Mouse (Mus musculus): ENCODE results near the gene Prdx2. TPM values are rescaled to one million over a fixed set of nuclear protein-coding genes. Genes with fewer than 3 reads are reported as not detected.

Prdx2 gene
- polyA plus RNA-seq, 1 experiment from 2014 or later = 1,276 TPM

Small RNAs within 50 kb of the gene (microRNA-seq; reads per million reads assigned to microRNA genes)
- gene Gm24197 = not detected

Other genes starting within 250 kb of the Prdx2 start
- gene G430095P16Rik, start 246.6 kb upstream of the Prdx2 start, polyA plus RNA-seq (2015; fragmentation: Nextera tagmentation; extraction: Ambion mirVana) = 0.97 and 1.8 TPM in 2 replicates
- 48.6 and 54.0 TPM in 2 replicates for gene Nfix, start 169.2 kb upstream of the Prdx2 start, polyA plus RNA-seq (2015; fragmentation: Nextera tagmentation; extraction: Ambion mirVana)
- 12.3 and 13.4 TPM in 2 replicates for gene Dand5, start 146.8 kb upstream of the Prdx2 start, polyA plus RNA-seq (2015; fragmentation: Nextera tagmentation; extraction: Ambion mirVana)
- 35.5 and 36.1 TPM in 2 replicates for gene Gadd45gip1, start 138.1 kb upstream of the Prdx2 start, polyA plus RNA-seq (2015; fragmentation: Nextera tagmentation; extraction: Ambion mirVana)
- gene Rad23a, start 128.9 kb upstream of the Prdx2 start, polyA plus RNA-seq (2015; fragmentation: Nextera tagmentation; extraction: Ambion mirVana) = 88.2 and 91.7 TPM in 2 replicates
- 669 and 673 TPM in 2 replicates for gene Calr, start 122.7 kb upstream of the Prdx2 start, polyA plus RNA-seq (2015; fragmentation: Nextera tagmentation; extraction: Ambion mirVana)
- 126 and 127 TPM in 2 replicates for gene Farsa, start 112.6 kb upstream of the Prdx2 start, polyA plus RNA-seq (2015; fragmentation: Nextera tagmentation; extraction: Ambion mirVana)
- 18.4 and 22.0 TPM in 2 replicates for gene Syce2, start 97.5 kb upstream of the Prdx2 start, polyA plus RNA-seq (2015; fragmentation: Nextera tagmentation; extraction: Ambion mirVana)
- gene Gcdh, start 75.7 kb upstream of the Prdx2 start, polyA plus RNA-seq (2015; fragmentation: Nextera tagmentation; extraction: Ambion mirVana) = 36.1 and 37.1 TPM in 2 replicates
- 0.65 and 0.79 TPM in 2 replicates for gene Klf1, start 67.7 kb upstream of the Prdx2 start, polyA plus RNA-seq (2015; fragmentation: Nextera tagmentation; extraction: Ambion mirVana)
- gene Dnase2a, start 61.0 kb upstream of the Prdx2 start, polyA plus RNA-seq (2015; fragmentation: Nextera tagmentation; extraction: Ambion mirVana) = 7.1 and 7.6 TPM in 2 replicates
- gene Mast1, start 32.2 kb upstream of the Prdx2 start, polyA plus RNA-seq (2015; fragmentation: Nextera tagmentation; extraction: Ambion mirVana) = 76.2 and 84.8 TPM in 2 replicates
- gene Rtbdn, start 22.6 kb upstream of the Prdx2 start, polyA plus RNA-seq (2015; fragmentation: Nextera tagmentation; extraction: Ambion mirVana) = 2.8 and 3.4 TPM in 2 replicates
- not detected in 2 replicates for gene Gm49661, start 154 bp upstream of the Prdx2 start, polyA plus RNA-seq (2015; fragmentation: Nextera tagmentation; extraction: Ambion mirVana)
- 54.2 and 54.7 TPM in 2 replicates for gene Rnaseh2a, start 180 bp downstream of the Prdx2 start, polyA plus RNA-seq (2015; fragmentation: Nextera tagmentation; extraction: Ambion mirVana)
- gene Junb, start 9.1 kb downstream of the Prdx2 start, polyA plus RNA-seq (2015; fragmentation: Nextera tagmentation; extraction: Ambion mirVana) = 5.5 and 6.8 TPM in 2 replicates
- 38.9 and 41.1 TPM in 2 replicates for gene Hook2, start 21.0 kb downstream of the Prdx2 start, polyA plus RNA-seq (2015; fragmentation: Nextera tagmentation; extraction: Ambion mirVana)
- gene Best2, start 44.9 kb downstream of the Prdx2 start, polyA plus RNA-seq (2015; fragmentation: Nextera tagmentation; extraction: Ambion mirVana) = not detected in 2 replicates
- gene Asna1, start 55.7 kb downstream of the Prdx2 start, polyA plus RNA-seq (2015; fragmentation: Nextera tagmentation; extraction: Ambion mirVana) = 146 and 159 TPM in 2 replicates
- gene Trir, start 57.2 kb downstream of the Prdx2 start, polyA plus RNA-seq (2015; fragmentation: Nextera tagmentation; extraction: Ambion mirVana) = 121 and 124 TPM in 2 replicates
- gene Tnpo2, start 67.3 kb downstream of the Prdx2 start, polyA plus RNA-seq (2015; fragmentation: Nextera tagmentation; extraction: Ambion mirVana) = 64.2 and 71.0 TPM in 2 replicates
- gene Fbxw9, start 90.5 kb downstream of the Prdx2 start, polyA plus RNA-seq (2015; fragmentation: Nextera tagmentation; extraction: Ambion mirVana) = 84.5 and 86.2 TPM in 2 replicates
- 0.89 and 2.0 TPM in 2 replicates for gene Gm5741, start 98.4 kb downstream of the Prdx2 start, polyA plus RNA-seq (2015; fragmentation: Nextera tagmentation; extraction: Ambion mirVana)
- gene Dhps, start 102.2 kb downstream of the Prdx2 start, polyA plus RNA-seq (2015; fragmentation: Nextera tagmentation; extraction: Ambion mirVana) = 111 and 112 TPM in 2 replicates
- gene Wdr83os, start 111.2 kb downstream of the Prdx2 start, polyA plus RNA-seq (2015; fragmentation: Nextera tagmentation; extraction: Ambion mirVana) = 135 TPM in 2 replicates
- 60.3 and 66.9 TPM in 2 replicates for gene Wdr83, start 111.7 kb downstream of the Prdx2 start, polyA plus RNA-seq (2015; fragmentation: Nextera tagmentation; extraction: Ambion mirVana)
- 19.8 and 20.0 TPM in 2 replicates for gene Man2b1, start 113.7 kb downstream of the Prdx2 start, polyA plus RNA-seq (2015; fragmentation: Nextera tagmentation; extraction: Ambion mirVana)
- 4.2 and 4.6 TPM in 2 replicates for gene Zfp791, start 153.5 kb downstream of the Prdx2 start, polyA plus RNA-seq (2015; fragmentation: Nextera tagmentation; extraction: Ambion mirVana)
- gene Cks1brt, start 182.3 kb downstream of the Prdx2 start, polyA plus RNA-seq (2015; fragmentation: Nextera tagmentation; extraction: Ambion mirVana) = not detected in 2 replicates

Data from midbrain, embryonic 15.5 days (tissue).